Mouse (Mus musculus): Measurements from ENCODE around the gene Lhfpl2. TPM values are rescaled to one million over a fixed set of nuclear protein-coding genes. Genes with fewer than 3 reads are reported as not detected.

Gene Lhfpl2
- polyA plus RNA-seq, 1 experiment = 35.7 TPM

DNA sequence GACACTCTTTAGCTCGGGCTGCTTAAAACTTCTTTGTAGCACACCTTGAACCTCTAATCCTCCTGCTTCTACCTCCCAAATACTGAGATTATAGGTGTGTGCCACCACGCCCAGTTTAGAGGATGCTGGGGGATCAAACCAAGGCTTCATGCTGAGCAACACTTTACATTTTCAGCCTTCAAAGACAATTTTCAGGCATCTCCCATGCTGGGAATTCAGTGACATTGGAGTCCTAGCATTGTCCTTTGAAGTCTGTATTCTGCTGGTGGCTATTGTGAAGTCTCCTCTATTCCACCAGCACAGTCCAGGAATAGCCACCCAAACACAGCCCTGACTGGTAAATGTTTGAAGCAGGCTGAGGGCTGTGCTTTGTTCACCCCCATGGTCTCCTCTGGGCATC, 27.0 kb upstream of the Lhfpl2 start:
- TF ChIP-seq POLR2AphosphoS2 (IDR thresholded peaks at IDR 0.05; ENCODE audit: insufficient read length, low read depth) = no peak
- no peak for TF ChIP-seq TCF12 (IDR thresholded peaks at IDR 0.05; ENCODE audit: insufficient read depth, poor library complexity, severe bottlenecking)
- no peak for TF ChIP-seq MYOD1 (IDR thresholded peaks at IDR 0.05; ENCODE audit: control insufficient read depth in 1 of 3, insufficient read length in 2 of 3, low read depth in 2 of 3)
- TF ChIP-seq MAX (IDR thresholded peaks at IDR 0.05; ENCODE audit: low read depth) = no peak
- TF ChIP-seq E2F4 (IDR thresholded peaks at IDR 0.05; ENCODE audit: insufficient read depth) = no peak
- no peak for TF ChIP-seq SRF (IDR thresholded peaks at IDR 0.05; ENCODE audit: control insufficient read depth, insufficient read length, low read depth)
- no peak for TF ChIP-seq USF1 (IDR thresholded peaks at IDR 0.05; ENCODE audit: low read depth)
- TF ChIP-seq CEBPB (IDR thresholded peaks at IDR 0.05; ENCODE audit: insufficient read depth, poor library complexity, severe bottlenecking) = no peak
- no peak for TF ChIP-seq POLR2A (IDR thresholded peaks at IDR 0.05; ENCODE audit: insufficient read length, low read depth)
- TF ChIP-seq MYOG (IDR thresholded peaks at IDR 0.05; ENCODE audit: control insufficient read depth in 1 of 3, insufficient read depth in 1 of 3, insufficient read length in 2 of 3, low read depth in 2 of 3) = no peak
- no peak for TF ChIP-seq TCF3 (IDR thresholded peaks at IDR 0.05; ENCODE audit: insufficient read length, low read depth)
- no peak for TF ChIP-seq REST (IDR thresholded peaks at IDR 0.05; ENCODE audit: insufficient read depth, insufficient read length)
- Histone ChIP-seq H3K4me2 (ENCODE audit: low read depth) (no peak overlapping the region), H3K79me2 (ENCODE audit: control insufficient read depth, insufficient read depth) (no peaks in the 10 kb centered on the region)

GRCm38 (mm10) chr13:94037313-94038051, 20.1 kb upstream of the Lhfpl2 start:
- TF ChIP-seq E2F4 (IDR thresholded peaks at IDR 0.05; ENCODE audit: insufficient read depth) (no peak), SRF (IDR thresholded peaks at IDR 0.05; ENCODE audit: control insufficient read depth, insufficient read length, low read depth) (no peak), REST (IDR thresholded peaks at IDR 0.05; ENCODE audit: insufficient read depth, insufficient read length) (no peak), TCF12 (IDR thresholded peaks at IDR 0.05; ENCODE audit: insufficient read depth, poor library complexity, severe bottlenecking) (no peak), POLR2AphosphoS2 (IDR thresholded peaks at IDR 0.05; ENCODE audit: insufficient read length, low read depth) (no peak), USF1 (IDR thresholded peaks at IDR 0.05; ENCODE audit: low read depth) (no peak), POLR2A (IDR thresholded peaks at IDR 0.05; ENCODE audit: insufficient read length, low read depth) (no peak), TCF3 (IDR thresholded peaks at IDR 0.05; ENCODE audit: insufficient read length, low read depth) (no peak), MAX (IDR thresholded peaks at IDR 0.05; ENCODE audit: low read depth) (no peak), MYOD1 (IDR thresholded peaks at IDR 0.05; ENCODE audit: control insufficient read depth in 1 of 3, insufficient read length in 2 of 3, low read depth in 2 of 3) (no peak)
- no peak overlapping the region for H3K4me3 ChIP-seq
- H3K79me2 ChIP-seq (ENCODE audit: control insufficient read depth, insufficient read depth) = no peaks in the 10 kb centered on the region
- H3K4me2 ChIP-seq (ENCODE audit: low read depth) = no peak overlapping the region
- no peak overlapping the region for H3ac ChIP-seq (ENCODE audit: control insufficient read depth, insufficient read length)
- no peaks in the 10 kb centered on the region for H3K27me3 ChIP-seq (ENCODE audit: control insufficient read depth, insufficient read depth, insufficient read length)
- H3K36me3 ChIP-seq (ENCODE audit: control insufficient read depth, insufficient read depth) = no peaks in the 10 kb centered on the region

More for the DNA sequence above, 27.0 kb upstream of the Lhfpl2 start:
- Histone ChIP-seq H3K27me3 (ENCODE audit: control insufficient read depth, insufficient read depth, insufficient read length) (no peaks in the 10 kb centered on the region), H3K4me3 (no peak overlapping the region), H3ac (ENCODE audit: control insufficient read depth, insufficient read length) (no peak overlapping the region), H3K36me3 (ENCODE audit: control insufficient read depth, insufficient read depth) (no peaks in the 10 kb centered on the region)

DNA sequence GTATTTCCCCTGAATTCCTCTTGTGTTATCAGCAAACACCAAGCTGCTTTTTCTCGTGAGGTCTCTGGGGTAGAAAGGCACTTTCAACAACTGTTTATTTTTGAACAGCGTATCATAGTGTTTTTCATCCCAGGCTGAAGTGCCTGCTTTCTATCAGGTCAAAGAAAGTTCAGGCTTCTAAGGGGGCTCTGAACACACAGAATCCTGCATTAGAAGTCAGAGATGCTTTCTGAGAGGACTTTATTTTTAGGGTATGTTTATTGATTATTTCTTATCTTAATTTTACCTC, 19.6 kb upstream of the Lhfpl2 start:
- Histone ChIP-seq H3ac (ENCODE audit: control insufficient read depth, insufficient read length) (no peak overlapping the region), H3K4me2 (ENCODE audit: low read depth) (no peak overlapping the region), H3K79me2 (ENCODE audit: control insufficient read depth, insufficient read depth) (no peaks in the 10 kb centered on the region), H3K27me3 (ENCODE audit: control insufficient read depth, insufficient read depth, insufficient read length) (no peaks in the 10 kb centered on the region), H3K4me3 (no peak overlapping the region), H3K36me3 (ENCODE audit: control insufficient read depth, insufficient read depth) (no peaks in the 10 kb centered on the region)
- no peak for TF ChIP-seq TCF3 (IDR thresholded peaks at IDR 0.05; ENCODE audit: insufficient read length, low read depth)
- TF ChIP-seq SRF (IDR thresholded peaks at IDR 0.05; ENCODE audit: control insufficient read depth, insufficient read length, low read depth) = no peak
- no peak for TF ChIP-seq MYOD1 (IDR thresholded peaks at IDR 0.05; ENCODE audit: control insufficient read depth in 1 of 3, insufficient read length in 2 of 3, low read depth in 2 of 3)
- TF ChIP-seq USF1 (IDR thresholded peaks at IDR 0.05; ENCODE audit: low read depth) = no peak
- TF ChIP-seq POLR2A (IDR thresholded peaks at IDR 0.05; ENCODE audit: insufficient read length, low read depth) = no peak
- TF ChIP-seq CEBPB (IDR thresholded peaks at IDR 0.05; ENCODE audit: insufficient read depth, poor library complexity, severe bottlenecking) = no peak
- no peak for TF ChIP-seq MYOG (IDR thresholded peaks at IDR 0.05; ENCODE audit: control insufficient read depth in 1 of 3, insufficient read depth in 1 of 3, insufficient read length in 2 of 3, low read depth in 2 of 3)
- no peak for TF ChIP-seq TCF12 (IDR thresholded peaks at IDR 0.05; ENCODE audit: insufficient read depth, poor library complexity, severe bottlenecking)
- TF ChIP-seq E2F4 (IDR thresholded peaks at IDR 0.05; ENCODE audit: insufficient read depth) = no peak
- no peak for TF ChIP-seq POLR2AphosphoS2 (IDR thresholded peaks at IDR 0.05; ENCODE audit: insufficient read length, low read depth)
- TF ChIP-seq REST (IDR thresholded peaks at IDR 0.05; ENCODE audit: insufficient read depth, insufficient read length) = no peak
- TF ChIP-seq MAX (IDR thresholded peaks at IDR 0.05; ENCODE audit: low read depth) = no peak

DNA sequence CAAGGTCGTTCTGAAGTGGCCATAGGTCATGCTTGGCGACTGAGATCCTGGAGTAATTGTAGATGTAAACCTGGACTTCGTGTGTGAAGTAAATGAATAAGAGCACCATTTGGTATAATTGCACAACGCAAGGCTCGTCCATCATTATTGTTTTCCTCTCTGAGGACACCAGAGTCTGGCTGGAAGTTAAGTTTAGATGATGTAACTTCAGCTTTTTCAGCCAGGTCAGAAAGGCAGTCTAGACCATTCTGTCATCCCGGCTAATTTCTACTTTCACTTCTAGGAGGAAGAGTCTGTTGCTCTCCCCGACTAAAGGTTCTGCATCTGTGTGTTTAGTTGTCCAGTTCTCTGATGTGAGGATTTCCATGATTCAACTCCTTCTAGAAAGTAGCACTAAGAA, 7.6 kb upstream of the Lhfpl2 start:
- no peaks in the 10 kb centered on the region for H3K36me3 ChIP-seq (ENCODE audit: control insufficient read depth, insufficient read depth)

GRCm38 (mm10) chr13:94050782-94051181, 6.8 kb upstream of the Lhfpl2 start:
- TF ChIP-seq MYOG (IDR thresholded peaks at IDR 0.05; ENCODE audit: control insufficient read depth in 1 of 3, insufficient read depth in 1 of 3, insufficient read length in 2 of 3, low read depth in 2 of 3) (no peak), USF1 (IDR thresholded peaks at IDR 0.05; ENCODE audit: low read depth) (no peak), MYOD1 (IDR thresholded peaks at IDR 0.05; ENCODE audit: control insufficient read depth in 1 of 3, insufficient read length in 2 of 3, low read depth in 2 of 3) (no peak), TCF3 (IDR thresholded peaks at IDR 0.05; ENCODE audit: insufficient read length, low read depth) (no peak), POLR2AphosphoS2 (IDR thresholded peaks at IDR 0.05; ENCODE audit: insufficient read length, low read depth) (no peak), SRF (IDR thresholded peaks at IDR 0.05; ENCODE audit: control insufficient read depth, insufficient read length, low read depth) (no peak), TCF12 (IDR thresholded peaks at IDR 0.05; ENCODE audit: insufficient read depth, poor library complexity, severe bottlenecking) (no peak), POLR2A (IDR thresholded peaks at IDR 0.05; ENCODE audit: insufficient read length, low read depth) (no peak), CEBPB (IDR thresholded peaks at IDR 0.05; ENCODE audit: insufficient read depth, poor library complexity, severe bottlenecking) (no peak), MAX (IDR thresholded peaks at IDR 0.05; ENCODE audit: low read depth) (no peak)
- no peaks in the 10 kb centered on the region for H3K36me3 ChIP-seq (ENCODE audit: control insufficient read depth, insufficient read depth)
- H3K27me3 ChIP-seq (ENCODE audit: control insufficient read depth, insufficient read depth, insufficient read length) = no peaks in the 10 kb centered on the region
- no peak overlapping the region for H3K4me3 ChIP-seq
- H3K79me2 ChIP-seq (ENCODE audit: control insufficient read depth, insufficient read depth) = no peaks in the 10 kb centered on the region
- no peak overlapping the region for H3ac ChIP-seq (ENCODE audit: control insufficient read depth, insufficient read length)
- H3K4me2 ChIP-seq (ENCODE audit: low read depth) = no peak overlapping the region

More for the DNA sequence above, 7.6 kb upstream of the Lhfpl2 start:
- TF ChIP-seq USF1 (IDR thresholded peaks at IDR 0.05; ENCODE audit: low read depth) (no peak), MAX (IDR thresholded peaks at IDR 0.05; ENCODE audit: low read depth) (no peak), CEBPB (IDR thresholded peaks at IDR 0.05; ENCODE audit: insufficient read depth, poor library complexity, severe bottlenecking) (peak; percentile 62; the same call in 1 of the 2 replicates)
- H3K79me2 ChIP-seq (ENCODE audit: control insufficient read depth, insufficient read depth) = no peaks in the 10 kb centered on the region
- peak overlapping the region; percentile 61 for H3K4me2 ChIP-seq (ENCODE audit: low read depth)
- no peaks in the 10 kb centered on the region for H3K27me3 ChIP-seq (ENCODE audit: control insufficient read depth, insufficient read depth, insufficient read length)
- H3ac ChIP-seq (ENCODE audit: control insufficient read depth, insufficient read length) = no peak overlapping the region
- H3K4me3 ChIP-seq = no peak overlapping the region
